Mouse (Mus musculus): Measurements from ENCODE around the gene Olfr551.
A peak's percentile ranks its signal among the peaks of the same experiment; 100 is the strongest.

DNA sequence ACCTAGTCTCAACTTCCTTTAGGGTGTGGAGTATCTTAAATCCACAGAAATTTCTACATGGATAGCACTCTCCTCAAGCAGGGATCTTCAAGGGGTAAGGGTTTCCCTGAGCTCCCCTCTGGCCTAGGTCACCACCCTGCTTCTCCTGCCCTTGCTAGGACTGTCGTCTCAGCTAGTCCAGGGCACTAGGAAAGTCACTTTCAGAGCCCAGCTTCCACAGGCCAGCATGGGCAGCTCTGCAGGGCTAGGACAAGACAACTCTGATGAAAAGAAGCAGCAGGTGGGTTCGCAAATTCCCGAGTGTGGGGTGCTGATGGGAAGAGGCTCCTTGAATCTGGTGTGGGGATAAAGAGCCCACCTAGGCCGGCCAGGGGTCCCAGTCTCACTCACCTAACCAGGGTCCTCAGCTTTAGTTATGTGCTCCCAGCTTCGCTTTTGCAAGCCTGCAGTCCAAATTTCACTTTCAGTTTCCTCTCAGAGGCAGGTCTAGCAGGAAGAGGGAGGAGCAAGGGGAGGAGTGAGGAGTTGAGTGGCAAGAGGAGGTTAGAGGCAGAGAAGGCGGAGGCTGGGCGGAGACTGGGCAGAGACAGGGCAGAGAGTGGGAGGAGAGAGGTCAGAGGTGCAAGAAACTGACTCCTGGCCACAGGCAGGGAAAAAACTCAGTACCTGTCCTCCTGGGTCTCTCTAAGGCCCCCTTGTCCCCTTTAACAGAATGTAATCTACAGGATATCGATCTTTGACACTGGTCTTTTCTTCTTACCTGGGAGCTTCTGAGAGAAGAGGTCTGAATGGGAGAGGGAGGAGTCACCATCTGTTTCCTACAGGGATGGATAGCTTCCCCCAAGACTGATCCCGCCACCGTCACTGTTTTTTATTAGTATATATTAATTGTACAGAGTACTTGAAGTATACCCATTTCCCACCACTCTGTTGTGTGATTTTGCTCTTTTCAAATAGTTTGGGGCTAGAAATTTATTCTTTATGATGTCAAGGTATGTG, 26.4 kb downstream of the Olfr551 start, which contains the start of gene Trim21:
- TF ChIP-seq CTCF (IDR thresholded peaks at IDR 0.05; ENCODE audit: low read depth, low read length), result no peak
- 0 out of 2 replicates have a peak, but pooled peaks have one; percentile 23 for TF ChIP-seq POLR2A (IDR thresholded peaks at IDR 0.05; ENCODE audit: extremely low read depth, insufficient read depth, low read length)
